Mouse (Mus musculus): ENCODE data around the gene Spaca4. TPM values are rescaled to one million over a fixed set of nuclear protein-coding genes. Genes with fewer than 3 reads are reported as not detected.

Gene Spaca4
- total RNA-seq (2021): not detected

GRCm38 (mm10) chr7:45725713-45726112 lies at the start of gene Spaca4:
TSS of gene Spaca4 (minus strand) at chr7:45725813.
- DNase-seq (ENCODE audit: extremely low spot score in 1 of 2, low spot score in 1 of 2): no peak

GRCm38 (mm10) chr7:45775237-45775636 lies 49.6 kb upstream of the Spaca4 start:
- DNase-seq (ENCODE audit: extremely low spot score in 1 of 2, low spot score in 1 of 2): no peak

GRCm38 (mm10) chr7:45771101-45771500 lies 45.5 kb upstream of the Spaca4 start:
- DNase-seq (ENCODE audit: extremely low spot score in 1 of 2, low spot score in 1 of 2): no peak

- no peak for DNase-seq (ENCODE audit: extremely low spot score in 1 of 2, low spot score in 1 of 2)
Measured at GRCm38 (mm10) chr7:45770427-45771082, 44.9 kb upstream of the Spaca4 start.

- DNase-seq (ENCODE audit: extremely low spot score in 1 of 2, low spot score in 1 of 2): no peak
Measured at GRCm38 (mm10) chr7:45767500-45767899, 41.9 kb upstream of the Spaca4 start.

- no peak for DNase-seq (ENCODE audit: extremely low spot score in 1 of 2, low spot score in 1 of 2)
Measured at GRCm38 (mm10) chr7:45766764-45767163, 41.2 kb upstream of the Spaca4 start.

GRCm38 (mm10) chr7:45765995-45766394 lies 40.4 kb upstream of the Spaca4 start:
- no peak for DNase-seq (ENCODE audit: extremely low spot score in 1 of 2, low spot score in 1 of 2)

- DNase-seq (ENCODE audit: extremely low spot score in 1 of 2, low spot score in 1 of 2): no peak
Measured at GRCm38 (mm10) chr7:45760151-45760550, 34.5 kb upstream of the Spaca4 start.

GRCm38 (mm10) chr7:45759400-45759799 lies 33.8 kb upstream of the Spaca4 start:
- DNase-seq (ENCODE audit: extremely low spot score in 1 of 2, low spot score in 1 of 2): no peak

- DNase-seq (ENCODE audit: extremely low spot score in 1 of 2, low spot score in 1 of 2): no peak
Measured at GRCm38 (mm10) chr7:45755703-45756102, 30.1 kb upstream of the Spaca4 start.

- no peak for DNase-seq (ENCODE audit: extremely low spot score in 1 of 2, low spot score in 1 of 2)
Measured at GRCm38 (mm10) chr7:45750162-45750561, 24.5 kb upstream of the Spaca4 start.

- no peak for DNase-seq (ENCODE audit: extremely low spot score in 1 of 2, low spot score in 1 of 2)
Measured at GRCm38 (mm10) chr7:45749401-45749800, 23.8 kb upstream of the Spaca4 start.

- DNase-seq (ENCODE audit: extremely low spot score in 1 of 2, low spot score in 1 of 2): no peak
Measured at GRCm38 (mm10) chr7:45748110-45748509, 22.5 kb upstream of the Spaca4 start.

- no peak for DNase-seq (ENCODE audit: extremely low spot score in 1 of 2, low spot score in 1 of 2)
Measured at GRCm38 (mm10) chr7:45747450-45747849, 21.8 kb upstream of the Spaca4 start.

- DNase-seq (ENCODE audit: extremely low spot score in 1 of 2, low spot score in 1 of 2): no peak
Measured at GRCm38 (mm10) chr7:45746518-45746917, 20.9 kb upstream of the Spaca4 start.

- peak; percentile 49 to 62 for DNase-seq (ENCODE audit: extremely low spot score in 1 of 2, low spot score in 1 of 2)
Measured at GRCm38 (mm10) chr7:45744387-45744786, 18.8 kb upstream of the Spaca4 start.

- peak; percentile 51 to 66 for DNase-seq (ENCODE audit: extremely low spot score in 1 of 2, low spot score in 1 of 2)
Measured at GRCm38 (mm10) chr7:45742338-45742737, 16.7 kb upstream of the Spaca4 start.

GRCm38 (mm10) chr7:45741777-45742176 lies 16.2 kb upstream of the Spaca4 start:
- DNase-seq (ENCODE audit: extremely low spot score in 1 of 2, low spot score in 1 of 2): no peak

GRCm38 (mm10) chr7:45741308-45741707 lies 15.7 kb upstream of the Spaca4 start:
- no peak for DNase-seq (ENCODE audit: extremely low spot score in 1 of 2, low spot score in 1 of 2)

GRCm38 (mm10) chr7:45739820-45740219 lies 14.2 kb upstream of the Spaca4 start:
- no peak for DNase-seq (ENCODE audit: extremely low spot score in 1 of 2, low spot score in 1 of 2)

- peak; percentile 76 to 96 for DNase-seq (ENCODE audit: extremely low spot score in 1 of 2, low spot score in 1 of 2)
Measured at GRCm38 (mm10) chr7:45739162-45739763, 13.7 kb upstream of the Spaca4 start.

GRCm38 (mm10) chr7:45733477-45733876 lies 7.9 kb upstream of the Spaca4 start:
- no peak for DNase-seq (ENCODE audit: extremely low spot score in 1 of 2, low spot score in 1 of 2)

All from layer of hippocampus, postnatal 25 days (tissue).